In the genomic region with DNA sequence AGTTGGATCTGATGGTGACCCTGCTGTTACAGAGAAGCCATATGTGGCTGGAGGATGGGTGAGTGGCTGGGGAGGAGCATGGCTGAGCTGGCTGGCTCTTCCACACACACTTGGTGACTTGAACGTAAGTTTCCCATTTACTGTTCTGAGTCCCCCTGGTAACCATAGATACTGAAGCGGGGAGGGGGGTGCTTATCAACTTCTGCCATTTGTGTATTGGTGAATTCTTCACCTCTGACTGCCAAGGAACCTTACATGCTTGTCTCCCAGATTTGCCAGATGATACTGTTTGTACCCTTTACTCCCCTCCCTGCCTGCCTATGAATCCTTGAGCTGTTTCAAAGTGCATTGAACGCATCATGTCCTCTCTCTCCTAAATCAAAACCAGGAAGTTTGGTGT, we compare ENCODE assay signal across 18 mouse cellular contexts. TPM values are rescaled to one million over a fixed set of nuclear protein-coding genes. Genes with fewer than 3 reads are reported as not detected.
A peak's percentile ranks its signal among the peaks of the same experiment; 100 is the strongest.
DNase-seq lines count a peak whose midpoint lies in the region; ATAC-seq and TF ChIP-seq lines count a peak whose summit lies in the region.
"Had no signal": no experiment of that assay in that cellular context is flagged by ENCODE, and none has a peak within 500 bp of the region (broad histone marks: within the 10 kb centered on the region; RNA-seq: fewer than 3 reads in every experiment).

No protein-coding gene starts in this region.

- no peak for DNase-seq in stomach, postnatal 0 days (ENCODE audit: low spot score)
- DNase-seq in B cell, adult 2 months, result no peak
- no peak for DNase-seq in frontal cortex, adult 2 months (ENCODE audit: extremely low spot score in 1 of 2, low spot score in 1 of 2)
- DNase-seq: adrenal gland, postnatal 10 days; cerebellum, adult 11 months; cerebellum, adult 9-10 months; cerebellum, postnatal 25 days; gastrocnemius, postnatal 25 days; heart, postnatal 14 days had no signal

- no peak for TF ChIP-seq CTCF in stomach, postnatal 0 days (IDR thresholded peaks at IDR 0.05; ENCODE audit: low read depth)

- no peak overlapping the region for H3K4me2 ChIP-seq in heart, embryonic 13.5 days
- no peak overlapping the region for H3K4me2 ChIP-seq in heart, embryonic 12.5 days
- H3K4me2 ChIP-seq in stomach, embryonic 15.5 days, result no peak overlapping the region
- H3K4me2 ChIP-seq in stomach, postnatal 0 days (replicated peaks; ENCODE audit: low read depth), result no peak overlapping the region
- H3K4me2 ChIP-seq in intestine, embryonic 15.5 days (replicated peaks), result no peak overlapping the region
- H3K4me2 ChIP-seq in stomach, embryonic 16.5 days (ENCODE audit: low read depth, low read length), result no peak overlapping the region
- H3K4me2 ChIP-seq: hindbrain, embryonic 14.5 days had no signal

- no peak for TF ChIP-seq EP300 in stomach, postnatal 0 days (optimal IDR thresholded peaks at IDR 0.05)

- H3K9me3 ChIP-seq in heart, embryonic 13.5 days, result no peaks in the 10 kb centered on the region
- peaks cover 4% of the 10 kb centered on the region; the same call in 1 of the 2 replicates for H3K9me3 ChIP-seq in heart, embryonic 12.5 days (replicated peaks)
- 0 out of 2 replicates have a peak, but pooled peaks cover 4% of the 10 kb centered on the region for H3K9me3 ChIP-seq in stomach, embryonic 15.5 days
- H3K9me3 ChIP-seq in stomach, postnatal 0 days (ENCODE audit: control insufficient read depth, low read length), result no peaks in the 10 kb centered on the region
- H3K9me3 ChIP-seq in intestine, embryonic 15.5 days, result no peaks in the 10 kb centered on the region
- H3K9me3 ChIP-seq in stomach, embryonic 16.5 days (replicated peaks; ENCODE audit: control insufficient read depth, low read length), result no peaks in the 10 kb centered on the region

- no peak for ATAC-seq in heart, embryonic 13.5 days (ENCODE audit: extremely low read depth, insufficient number of reproducible peaks, low FRiP score, low TSS enrichment)
- ATAC-seq in heart, embryonic 12.5 days (ENCODE audit: insufficient number of reproducible peaks, low FRiP score), result no peak
- no peak for ATAC-seq in stomach, embryonic 15.5 days (ENCODE audit: insufficient read depth, low FRiP score, low read depth)
- no peak for ATAC-seq in stomach, postnatal 0 days (ENCODE audit: low FRiP score, low TSS enrichment)
- no peak for ATAC-seq in intestine, embryonic 15.5 days
- ATAC-seq in stomach, embryonic 16.5 days (ENCODE audit: insufficient read depth, low FRiP score), result no peak
- ATAC-seq: CD4-positive, CD25-positive, alpha-beta regulatory T cell, adult 4 months; forebrain, embryonic 16.5 days had no signal

- H3K4me1 ChIP-seq in heart, embryonic 13.5 days, result peaks cover 71% of the 10 kb centered on the region
- peaks cover 67% of the 10 kb centered on the region for H3K4me1 ChIP-seq in heart, embryonic 12.5 days (replicated peaks)
- H3K4me1 ChIP-seq in stomach, embryonic 15.5 days, result peaks cover 41% of the 10 kb centered on the region
- H3K4me1 ChIP-seq in stomach, postnatal 0 days (replicated peaks; ENCODE audit: control insufficient read depth, insufficient read depth), result peaks cover 9% of the 10 kb centered on the region; the same call in 1 of the 2 replicates
- peaks cover 61% of the 10 kb centered on the region for H3K4me1 ChIP-seq in intestine, embryonic 15.5 days (replicated peaks)
- peaks cover 52% of the 10 kb centered on the region for H3K4me1 ChIP-seq in stomach, embryonic 16.5 days (ENCODE audit: control insufficient read depth, insufficient read depth, low read length)

- H3K27me3 ChIP-seq in heart, embryonic 13.5 days (replicated peaks), result no peaks in the 10 kb centered on the region
- H3K27me3 ChIP-seq in heart, embryonic 12.5 days (replicated peaks), result no peaks in the 10 kb centered on the region
- H3K27me3 ChIP-seq in stomach, embryonic 15.5 days (replicated peaks), result no peaks in the 10 kb centered on the region
- no peaks in the 10 kb centered on the region for H3K27me3 ChIP-seq in stomach, postnatal 0 days (ENCODE audit: control insufficient read depth, insufficient read depth, low read length)
- H3K27me3 ChIP-seq in intestine, embryonic 15.5 days (replicated peaks), result no peaks in the 10 kb centered on the region
- H3K27me3 ChIP-seq in stomach, embryonic 16.5 days (ENCODE audit: control insufficient read depth, insufficient read depth, low read length), result no peaks in the 10 kb centered on the region

- 73% methylated on average over 3 of the region's 3 CpGs for WGBS in heart, embryonic 13.5 days
- 63% methylated on average over 3 of the region's 3 CpGs for WGBS in heart, embryonic 12.5 days
- 70% methylated on average over 3 of the region's 3 CpGs for WGBS in stomach, embryonic 15.5 days
- 82% methylated on average over 3 of the region's 3 CpGs for WGBS in stomach, postnatal 0 days
- WGBS in intestine, embryonic 15.5 days, result 65% methylated on average over 3 of the region's 3 CpGs
- 81% methylated on average over 3 of the region's 3 CpGs for WGBS in stomach, embryonic 16.5 days

- H3K4me3 ChIP-seq in heart, embryonic 13.5 days, result no peak overlapping the region
- H3K4me3 ChIP-seq in heart, embryonic 12.5 days, result no peak overlapping the region
- no peak overlapping the region for H3K4me3 ChIP-seq in stomach, embryonic 15.5 days (replicated peaks)
- H3K4me3 ChIP-seq in stomach, postnatal 0 days (ENCODE audit: low read depth, low read length), result no peak overlapping the region
- H3K4me3 ChIP-seq in intestine, embryonic 15.5 days (replicated peaks), result no peak overlapping the region
- H3K4me3 ChIP-seq in stomach, embryonic 16.5 days (replicated peaks; ENCODE audit: low read length), result no peak overlapping the region
- H3K4me3 ChIP-seq: hindbrain, embryonic 10.5 days had no signal

- 0 out of 2 replicates have a peak overlapping the region, but pooled peaks have one; percentile 54 for H3K27ac ChIP-seq in heart, embryonic 13.5 days (replicated peaks)
- H3K27ac ChIP-seq in heart, embryonic 12.5 days (ENCODE audit: poor library complexity, severe bottlenecking), result no peak overlapping the region
- H3K27ac ChIP-seq in stomach, embryonic 15.5 days, result 0 out of 2 replicates have a peak overlapping the region, but pooled peaks have one; percentile 3
- no peak overlapping the region for H3K27ac ChIP-seq in stomach, postnatal 0 days (replicated peaks)
- peak overlapping the region; percentile 23 for H3K27ac ChIP-seq in intestine, embryonic 15.5 days
- peak overlapping the region; percentile 35; the same call in 1 of the 2 replicates for H3K27ac ChIP-seq in stomach, embryonic 16.5 days (ENCODE audit: low read length)
- H3K27ac ChIP-seq: hindbrain, embryonic 10.5 days; hindbrain, embryonic 14.5 days had no signal

- peaks cover 21% of the 10 kb centered on the region for H3K36me3 ChIP-seq in heart, embryonic 13.5 days
- H3K36me3 ChIP-seq in heart, embryonic 12.5 days, result peaks cover 12% of the 10 kb centered on the region
- H3K36me3 ChIP-seq in stomach, embryonic 15.5 days, result no peaks in the 10 kb centered on the region; the same call in 1 of the 2 replicates
- no peaks in the 10 kb centered on the region for H3K36me3 ChIP-seq in stomach, postnatal 0 days (ENCODE audit: control insufficient read depth, insufficient read depth, low read length)
- H3K36me3 ChIP-seq in intestine, embryonic 15.5 days, result no peaks in the 10 kb centered on the region
- 0 out of 2 replicates have a peak, but pooled peaks cover 5% of the 10 kb centered on the region for H3K36me3 ChIP-seq in stomach, embryonic 16.5 days (ENCODE audit: control insufficient read depth, insufficient read depth, low read length)

- H3K9ac ChIP-seq in heart, embryonic 13.5 days, result no peak overlapping the region
- no peak overlapping the region for H3K9ac ChIP-seq in heart, embryonic 12.5 days
- H3K9ac ChIP-seq in stomach, embryonic 15.5 days, result no peak overlapping the region
- H3K9ac ChIP-seq in stomach, postnatal 0 days (ENCODE audit: low read length), result no peak overlapping the region
- no peak overlapping the region for H3K9ac ChIP-seq in intestine, embryonic 15.5 days
- no peak overlapping the region for H3K9ac ChIP-seq in stomach, embryonic 16.5 days (ENCODE audit: low read length)
- H3K9ac ChIP-seq: hindbrain, embryonic 14.5 days had no signal

RNA-seq across cellular contexts. Expression of gene Ryk, which starts 27.5 kb away (rescaled TPM):
- polyA plus RNA-seq in heart, embryonic 13.5 days (2015; fragmentation: Nextera tagmentation; extraction: Ambion mirVana), result 9.6 and 10.8 TPM in 2 replicates
- polyA plus RNA-seq in heart, embryonic 12.5 days (2016; fragmentation: Nextera tagmentation; extraction: Ambion mirVana), result 14.5 and 15.2 TPM in 2 replicates
- polyA plus RNA-seq in stomach, embryonic 15.5 days (2015; fragmentation: Nextera tagmentation; extraction: Ambion mirVana), result 23.1 and 29.6 TPM in 2 replicates
- polyA plus RNA-seq in stomach, postnatal 0 days (2015; fragmentation: Nextera tagmentation; extraction: Ambion mirVana), result 16.8 and 24.2 TPM in 2 replicates
- 19.7 and 21.2 TPM in 2 replicates for polyA plus RNA-seq in intestine, embryonic 15.5 days (2015; fragmentation: Nextera tagmentation; extraction: Ambion mirVana)
- polyA plus RNA-seq in stomach, embryonic 16.5 days (2015; fragmentation: Nextera tagmentation; extraction: Ambion mirVana), result 14.2 and 17.7 TPM in 2 replicates
- 36.9 and 38.6 TPM in 2 replicates for polyA plus RNA-seq in frontal cortex, adult 2 months (2012; rRNA removed)

Comparison
In these comparisons a context has a peak if more than half of its experiments do, and no peak if none do; other contexts are left out.
1. H3K27ac ChIP-seq: peak in heart, embryonic 13.5 days (single experiment), stomach, embryonic 15.5 days (single experiment), intestine, embryonic 15.5 days (single experiment) and stomach, embryonic 16.5 days (single experiment); none in heart, embryonic 12.5 days (single experiment) and stomach, postnatal 0 days (single experiment).